Mouse (Mus musculus): ENCODE measurements around the gene Serpina1f. TPM values are rescaled to one million over a fixed set of nuclear protein-coding genes. Genes with fewer than 3 reads are reported as not detected.

Serpina1f gene
- polyA plus RNA-seq, 1 experiment from 2014 or later, result not detected

DNA sequence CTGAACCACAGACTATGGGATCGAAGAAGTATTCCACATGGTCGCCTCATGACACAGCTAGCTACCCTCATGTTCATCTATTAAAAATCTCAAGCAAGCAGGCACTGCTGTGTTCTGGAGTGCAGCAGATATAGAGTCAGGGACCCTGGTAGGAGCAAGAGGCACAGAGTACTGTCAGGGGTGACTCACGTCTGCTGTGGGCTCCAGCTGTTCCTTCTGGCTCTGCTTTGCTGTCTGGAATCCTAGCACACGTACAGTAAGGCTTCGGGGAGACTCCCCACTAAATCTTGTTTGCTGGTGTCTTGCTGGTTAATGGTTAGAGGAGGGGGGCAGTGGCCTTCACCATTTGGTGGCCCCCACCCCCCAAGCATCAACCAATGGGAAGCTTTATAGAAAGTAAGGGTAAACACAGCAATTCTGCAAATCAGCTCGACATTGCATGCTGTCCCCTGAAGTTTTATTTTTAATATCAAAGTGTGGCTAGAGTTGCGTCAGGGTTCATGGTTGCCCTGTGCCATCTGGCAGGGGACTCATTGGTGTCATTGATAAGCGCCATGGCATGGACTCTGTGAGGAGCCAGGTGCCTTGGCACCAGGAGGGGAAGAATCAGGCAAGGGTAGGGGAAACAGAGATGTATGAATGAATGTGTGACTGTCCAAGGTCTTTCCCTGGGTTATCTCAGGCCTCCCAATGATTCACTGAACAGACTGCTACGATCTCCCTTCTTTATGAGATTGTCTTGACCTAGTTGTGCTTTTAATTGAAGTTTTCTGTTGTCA, 38.3 kb downstream of the Serpina1f start, which contains the start of gene Serpina6:
Gene Serpina6, minus strand, starts transcription at position 365 of the 779 bp plus-strand sequence.
- 83% methylated on average over 9 of the region's 9 CpGs for WGBS
- Histone ChIP-seq H3K27ac (ENCODE audit: low read depth, low read length) (no peak within 1 kb of the TSS), H3K4me1 (ENCODE audit: control insufficient read depth, insufficient read depth, low read length) (no peaks in the 10 kb centered on the region), H3K9me3 (replicated peaks; ENCODE audit: control insufficient read depth, low read length) (no peaks in the 10 kb centered on the region), H3K27me3 (replicated peaks; ENCODE audit: control insufficient read depth, insufficient read depth, low read length) (no peaks in the 10 kb centered on the region), H3K36me3 (ENCODE audit: control insufficient read depth, insufficient read depth, low read length) (no peaks in the 10 kb centered on the region), H3K4me2 (ENCODE audit: low read length) (no peak within 1 kb of the TSS), H3K4me3 (ENCODE audit: low read depth, low read length) (no peak within 1 kb of the TSS), H3K9ac (ENCODE audit: low read length) (no peak within 1 kb of the TSS)
- no peak for ATAC-seq
- no peak for DNase-seq (ENCODE audit: low spot score)

- H3K27ac ChIP-seq (ENCODE audit: low read depth, low read length), result no peak overlapping the region
- no peaks in the 10 kb centered on the region for H3K4me1 ChIP-seq (ENCODE audit: control insufficient read depth, insufficient read depth, low read length)
- no peaks in the 10 kb centered on the region for H3K27me3 ChIP-seq (replicated peaks; ENCODE audit: control insufficient read depth, insufficient read depth, low read length)
- H3K36me3 ChIP-seq (ENCODE audit: control insufficient read depth, insufficient read depth, low read length), result no peaks in the 10 kb centered on the region
- no peak overlapping the region for H3K4me2 ChIP-seq (ENCODE audit: low read length)
- DNase-seq (ENCODE audit: low spot score), result no peak
- H3K9ac ChIP-seq (ENCODE audit: low read length), result no peak overlapping the region
- no peak overlapping the region for H3K4me3 ChIP-seq (ENCODE audit: low read depth, low read length)
- no peak for ATAC-seq
- H3K9me3 ChIP-seq (replicated peaks; ENCODE audit: control insufficient read depth, low read length), result no peaks in the 10 kb centered on the region
- WGBS, result 87% methylated on average over 7 of the region's 7 CpGs
These were observed 39.9 kb downstream of the Serpina1f start for GRCm38 (mm10) chr12:103655123-103656044.

- H3K36me3 ChIP-seq (ENCODE audit: control insufficient read depth, insufficient read depth, low read length), result no peaks in the 10 kb centered on the region
- H3K4me2 ChIP-seq (ENCODE audit: low read length), result no peak overlapping the region
- H3K4me1 ChIP-seq (ENCODE audit: control insufficient read depth, insufficient read depth, low read length), result no peaks in the 10 kb centered on the region
- H3K4me3 ChIP-seq (ENCODE audit: low read depth, low read length), result no peak overlapping the region
- DNase-seq (ENCODE audit: low spot score), result no peak
- ATAC-seq, result no peak
- no peak overlapping the region for H3K27ac ChIP-seq (ENCODE audit: low read depth, low read length)
- 96% methylated on average over 2 of the region's 2 CpGs for WGBS
- no peak overlapping the region for H3K9ac ChIP-seq (ENCODE audit: low read length)
- H3K9me3 ChIP-seq (replicated peaks; ENCODE audit: control insufficient read depth, low read length), result no peaks in the 10 kb centered on the region
- H3K27me3 ChIP-seq (replicated peaks; ENCODE audit: control insufficient read depth, insufficient read depth, low read length), result no peaks in the 10 kb centered on the region
These were observed 41.5 kb downstream of the Serpina1f start for GRCm38 (mm10) chr12:103653836-103654235.

DNA sequence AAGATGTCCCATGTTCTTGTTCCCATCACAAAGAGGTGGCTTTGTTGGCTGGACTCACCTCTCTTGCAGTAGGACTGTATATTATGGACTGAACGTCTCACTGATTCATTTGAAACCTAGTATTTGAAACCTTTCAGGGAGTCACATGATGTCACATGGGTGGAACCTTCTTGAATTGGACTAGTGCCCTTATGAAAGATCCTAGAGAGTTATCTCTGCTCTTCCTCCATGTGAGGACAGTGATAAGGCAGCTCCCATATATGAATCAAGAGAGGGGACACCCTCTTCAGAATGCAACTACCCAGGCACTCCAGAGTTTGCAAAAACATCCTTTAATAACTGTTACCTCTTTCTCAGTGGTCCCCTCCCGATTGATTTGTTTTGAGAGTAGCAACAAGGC, 49.0 kb downstream of the Serpina1f start:
- no peaks in the 10 kb centered on the region for H3K9me3 ChIP-seq (replicated peaks; ENCODE audit: control insufficient read depth, low read length)
- H3K27ac ChIP-seq (ENCODE audit: low read depth, low read length), result no peak overlapping the region
- ATAC-seq, result no peak
- H3K4me3 ChIP-seq (ENCODE audit: low read depth, low read length), result no peak overlapping the region
- no peak overlapping the region for H3K4me2 ChIP-seq (ENCODE audit: low read length)
- H3K36me3 ChIP-seq (ENCODE audit: control insufficient read depth, insufficient read depth, low read length), result no peaks in the 10 kb centered on the region
- H3K27me3 ChIP-seq (replicated peaks; ENCODE audit: control insufficient read depth, insufficient read depth, low read length), result no peaks in the 10 kb centered on the region
- H3K4me1 ChIP-seq (ENCODE audit: control insufficient read depth, insufficient read depth, low read length), result no peaks in the 10 kb centered on the region
- no peak overlapping the region for H3K9ac ChIP-seq (ENCODE audit: low read length)
- 85% methylated on average over 2 of the region's 2 CpGs for WGBS
- no peak for DNase-seq (ENCODE audit: low spot score)

- no peak for ATAC-seq
- no peak for DNase-seq (ENCODE audit: low spot score)
These were observed 50.7 kb downstream of the Serpina1f start for GRCm38 (mm10) chr12:103644601-103645000.

GRCm38 (mm10) chr12:103643818-103644217, 51.5 kb downstream of the Serpina1f start:
- DNase-seq (ENCODE audit: low spot score) (no peak), ATAC-seq (no peak)
- 81% methylated on average over 3 of the region's 3 CpGs for WGBS
- no peaks in the 10 kb centered on the region for H3K4me1 ChIP-seq (ENCODE audit: control insufficient read depth, insufficient read depth, low read length)
- no peaks in the 10 kb centered on the region for H3K36me3 ChIP-seq (ENCODE audit: control insufficient read depth, insufficient read depth, low read length)
- no peaks in the 10 kb centered on the region for H3K9me3 ChIP-seq (replicated peaks; ENCODE audit: control insufficient read depth, low read length)
- H3K27me3 ChIP-seq (replicated peaks; ENCODE audit: control insufficient read depth, insufficient read depth, low read length), result no peaks in the 10 kb centered on the region
- H3K4me2 ChIP-seq (ENCODE audit: low read length), result no peak overlapping the region
- no peak overlapping the region for H3K27ac ChIP-seq (ENCODE audit: low read depth, low read length)
- no peak overlapping the region for H3K9ac ChIP-seq (ENCODE audit: low read length)
- no peak overlapping the region for H3K4me3 ChIP-seq (ENCODE audit: low read depth, low read length)

More at GRCm38 (mm10) chr12:103644601-103645000, 50.7 kb downstream of the Serpina1f start:
- Histone ChIP-seq H3K9ac (ENCODE audit: low read length) (no peak overlapping the region), H3K4me2 (ENCODE audit: low read length) (no peak overlapping the region), H3K4me3 (ENCODE audit: low read depth, low read length) (no peak overlapping the region), H3K4me1 (ENCODE audit: control insufficient read depth, insufficient read depth, low read length) (no peaks in the 10 kb centered on the region), H3K36me3 (ENCODE audit: control insufficient read depth, insufficient read depth, low read length) (no peaks in the 10 kb centered on the region), H3K27me3 (replicated peaks; ENCODE audit: control insufficient read depth, insufficient read depth, low read length) (no peaks in the 10 kb centered on the region), H3K27ac (ENCODE audit: low read depth, low read length) (no peak overlapping the region), H3K9me3 (replicated peaks; ENCODE audit: control insufficient read depth, low read length) (no peaks in the 10 kb centered on the region)
- WGBS, result 28% methylated on average over 5 of the region's 5 CpGs

DNA sequence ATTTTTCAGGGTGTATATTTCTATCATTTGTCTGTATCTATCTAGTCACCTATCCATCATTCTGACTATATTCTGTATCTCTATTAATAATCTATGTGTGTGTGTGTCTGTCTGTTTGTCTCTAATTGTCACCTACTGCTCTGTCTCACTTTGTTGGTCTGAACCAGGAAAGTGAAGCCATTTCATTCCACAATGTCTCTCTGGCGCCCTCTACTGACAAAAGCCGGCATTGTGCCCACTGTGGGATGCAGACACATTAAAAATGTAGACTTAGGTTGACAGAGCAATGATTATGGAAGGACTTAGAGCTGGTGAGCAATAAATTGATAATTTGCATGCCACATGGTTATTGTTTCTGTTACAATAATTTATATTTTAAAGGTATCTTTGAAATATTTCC, 52.0 kb downstream of the Serpina1f start:
- Histone ChIP-seq H3K4me3 (ENCODE audit: low read depth, low read length) (no peak overlapping the region), H3K4me2 (ENCODE audit: low read length) (no peak overlapping the region), H3K36me3 (ENCODE audit: control insufficient read depth, insufficient read depth, low read length) (no peaks in the 10 kb centered on the region), H3K4me1 (ENCODE audit: control insufficient read depth, insufficient read depth, low read length) (no peaks in the 10 kb centered on the region), H3K9me3 (replicated peaks; ENCODE audit: control insufficient read depth, low read length) (no peaks in the 10 kb centered on the region), H3K27me3 (replicated peaks; ENCODE audit: control insufficient read depth, insufficient read depth, low read length) (no peaks in the 10 kb centered on the region), H3K9ac (ENCODE audit: low read length) (no peak overlapping the region), H3K27ac (ENCODE audit: low read depth, low read length) (no peak overlapping the region)
- DNase-seq (ENCODE audit: low spot score) (peak; percentile 85), ATAC-seq (peak; percentile 52)
- WGBS, result 0% methylated on average over 2 of the region's 2 CpGs

All from forebrain, embryonic 14.5 days (tissue).